Mouse (Mus musculus) layer of hippocampus, adult 9-11 months (tissue): Measurements from ENCODE around the gene Mtrf1.
"Not testable (repeated sequence)": the region's sequence is repeated elsewhere in the genome, so short reads cannot be mapped to it uniquely, and the experiment has no call there.

ENCODE experiments used
- DNase-seq: peaks from one replicate; pipeline ENCODE4 v3.0.0; 2022

The Mtrf1 gene

DNA sequence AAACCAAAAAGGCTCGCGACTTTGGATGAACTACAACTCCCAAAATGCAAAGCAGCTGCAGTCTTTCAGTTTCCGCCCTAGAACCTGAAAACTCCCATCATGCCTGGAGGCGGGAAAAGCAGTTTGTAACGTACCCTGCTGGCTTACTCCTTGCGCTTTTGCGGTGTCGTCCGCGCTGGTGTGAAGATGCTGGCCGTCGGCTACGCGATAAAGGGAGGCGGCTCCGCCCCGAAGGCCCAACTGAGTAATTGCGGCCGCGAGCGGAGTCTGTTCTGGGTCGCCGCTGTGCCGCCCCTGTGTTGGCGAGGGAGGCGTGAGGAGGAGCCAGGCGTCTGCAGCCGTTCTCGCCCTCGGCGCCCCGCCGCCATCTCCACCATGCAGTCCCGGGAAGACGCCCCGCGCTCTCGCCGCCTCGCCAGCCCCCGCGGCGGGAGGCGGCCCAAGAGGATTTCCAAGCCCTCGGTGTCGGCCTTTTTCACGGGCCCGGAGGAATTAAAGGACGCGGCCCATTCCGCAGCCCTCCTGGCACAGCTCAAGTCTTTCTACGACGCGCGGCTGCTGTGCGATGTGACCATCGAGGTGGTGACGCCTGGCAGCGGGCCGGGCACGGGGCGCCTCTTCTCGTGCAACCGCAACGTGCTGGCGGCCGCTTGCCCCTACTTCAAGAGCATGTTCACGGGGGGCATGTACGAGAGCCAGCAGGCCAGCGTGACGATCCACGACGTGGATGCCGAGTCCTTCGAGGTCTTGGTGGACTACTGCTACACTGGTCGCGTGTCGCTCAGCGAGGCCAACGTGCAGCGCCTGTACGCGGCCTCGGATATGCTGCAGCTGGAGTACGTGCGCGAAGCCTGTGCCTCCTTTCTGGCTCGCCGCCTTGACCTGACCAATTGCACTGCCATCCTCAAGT, 54.4 kb downstream of the Mtrf1 start, which contains the start of gene Kbtbd6:
TSS of gene Kbtbd6 (plus strand) at position 155 of the 910 bp plus-strand sequence.
- peak; percentile 77 for DNase-seq

DNA sequence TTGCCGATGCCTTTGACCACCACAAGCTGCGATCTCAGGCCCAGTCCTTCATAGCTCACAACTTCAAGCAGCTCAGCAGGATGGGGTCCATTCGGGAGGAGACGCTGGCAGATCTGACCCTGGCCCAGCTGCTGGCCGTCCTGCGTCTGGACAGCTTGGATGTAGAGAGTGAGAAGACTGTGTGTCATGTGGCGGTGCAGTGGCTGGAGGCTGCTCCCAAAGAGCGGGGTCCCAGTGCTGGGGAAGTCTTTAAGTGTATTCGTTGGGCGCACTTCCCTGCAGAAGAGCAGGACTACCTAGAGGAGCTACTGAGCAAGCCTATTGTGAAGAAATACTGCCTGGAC, 55.0 kb downstream of the Mtrf1 start:
- not testable (repeated sequence) for DNase-seq

DNA sequence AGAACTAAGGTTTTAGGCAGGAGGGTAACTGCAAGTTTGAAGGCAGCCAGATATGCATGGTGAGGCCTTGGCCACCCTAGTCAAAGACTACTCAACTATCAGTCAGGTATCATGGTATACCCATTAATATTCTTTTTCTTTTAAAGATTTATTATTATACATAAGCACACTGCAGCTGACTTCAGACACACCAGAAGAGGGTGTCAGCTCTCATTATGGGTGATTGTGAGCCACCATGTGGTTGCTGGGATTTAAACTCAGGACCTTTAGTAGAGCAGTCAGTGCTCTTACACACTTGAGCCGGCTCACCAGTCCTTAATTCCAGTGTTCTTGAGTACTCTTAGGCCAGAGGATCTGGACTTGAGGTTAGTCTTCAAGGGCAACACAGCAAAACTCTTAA, 62.8 kb downstream of the Mtrf1 start:
- no peak for DNase-seq

DNA sequence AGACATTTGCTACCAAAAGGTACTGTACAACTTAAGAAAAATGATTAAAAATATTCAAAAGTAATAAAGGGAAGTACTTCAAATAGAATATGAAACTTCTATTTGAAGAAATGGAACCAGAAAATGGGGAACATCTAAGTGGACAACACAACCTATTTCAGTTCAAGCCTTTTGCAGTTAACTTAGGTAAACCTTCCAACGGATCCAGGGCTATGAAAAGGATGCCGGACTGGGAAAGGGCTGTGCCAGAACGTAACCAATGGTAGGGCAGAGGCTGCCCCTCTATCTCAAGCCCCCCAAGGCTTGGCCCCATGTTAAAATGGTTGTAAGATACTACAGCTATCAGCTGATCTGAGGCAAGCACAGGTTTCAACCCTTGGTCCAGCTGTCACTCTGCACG, 63.4 kb downstream of the Mtrf1 start:
- no peak for DNase-seq

DNA sequence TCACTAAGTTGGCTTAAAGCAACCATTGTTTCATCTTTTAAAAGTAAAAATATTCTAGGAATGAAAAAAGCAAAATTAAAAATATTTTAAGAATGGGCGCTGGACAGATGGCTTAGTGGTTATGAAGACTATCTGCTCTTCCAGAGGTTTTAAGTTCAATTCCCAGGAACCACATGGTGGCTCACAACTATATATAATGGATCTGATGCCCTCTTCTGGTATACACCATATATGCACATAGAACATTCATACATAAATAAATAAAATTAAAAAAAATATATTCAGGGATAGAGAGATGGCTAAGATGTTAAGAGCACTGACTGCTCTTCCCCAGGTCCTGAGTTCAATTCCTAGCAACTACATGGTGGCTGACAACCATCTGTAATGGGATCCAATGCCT, 68.1 kb downstream of the Mtrf1 start:
- no peak for DNase-seq

DNA sequence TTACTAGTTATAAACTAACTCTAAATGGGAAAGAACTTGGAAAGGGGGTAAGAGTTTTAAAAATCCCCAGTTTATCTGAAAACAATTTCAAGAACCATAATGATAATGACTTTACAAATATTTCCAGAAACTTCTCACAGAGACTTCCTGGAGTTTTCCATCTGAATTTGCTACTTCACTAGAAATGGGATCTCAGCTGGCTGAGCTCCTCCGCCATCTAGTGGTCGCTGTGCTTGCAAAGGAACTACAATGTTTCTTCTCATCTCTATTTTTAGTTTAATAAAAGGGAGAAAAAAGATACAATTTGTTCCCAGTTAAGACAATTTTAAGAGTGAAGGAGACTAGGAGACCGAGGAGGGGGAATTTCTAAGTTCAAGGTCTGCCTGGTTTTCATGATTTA, 70.0 kb downstream of the Mtrf1 start:
- peak; percentile 50 for DNase-seq
